Mouse (Mus musculus) neural tube, embryonic 15.5 days (tissue): ENCODE measurements around the gene Vapb. TPM values are rescaled to one million over a fixed set of nuclear protein-coding genes. Genes with fewer than 3 reads are reported as not detected.

ENCODE experiments used
- ATAC-seq: fragments of 200-750 bp; cut with Nextera tagmentation; 2 replicates; pipeline ENCODE4 v1.8.0; 2017; ENCODE audit warnings: mild to moderate bottlenecking, moderate TSS enrichment, moderate library complexity; ENCODE audit not compliant: low FRiP score
- H3K27ac ChIP-seq: fragments of 300-500 bp; sonication (generic); replicated peaks from 2 replicates; pipeline ENCODE4 v1.5.1; 2015; ENCODE audit warnings: mild to moderate bottlenecking, inconsistent platforms
- H3K27me3 ChIP-seq: fragments of 300-500 bp; sonication (generic); replicated peaks from 2 replicates; pipeline ENCODE4 v1.6.1; 2015; ENCODE audit warnings: inconsistent platforms
- H3K36me3 ChIP-seq: fragments of 300-500 bp; sonication (generic); 2 replicates; pipeline ENCODE4 v1.6.1; 2015; ENCODE audit warnings: inconsistent platforms
- H3K4me1 ChIP-seq: fragments of 300-500 bp; sonication (generic); 2 replicates; pipeline ENCODE4 v1.6.1; 2015; ENCODE audit warnings: inconsistent platforms
- H3K4me2 ChIP-seq: fragments of 300-500 bp; sonication (generic); 2 replicates; pipeline ENCODE4 v1.6.1; 2015; ENCODE audit warnings: inconsistent platforms, mild to moderate bottlenecking, moderate library complexity
- H3K4me3 ChIP-seq: fragments of 300-500 bp; sonication (generic); replicated peaks from 2 replicates; pipeline ENCODE4 v1.5.1; 2015; ENCODE audit warnings: mild to moderate bottlenecking, inconsistent platforms
- H3K9ac ChIP-seq: fragments of 300-500 bp; sonication (generic); replicated peaks from 2 replicates; pipeline ENCODE4 v1.6.1; 2015; ENCODE audit warnings: mild to moderate bottlenecking, inconsistent platforms
- H3K9me3 ChIP-seq: fragments of 300-500 bp; sonication (generic); replicated peaks from 2 replicates; pipeline ENCODE4 v1.6.1; 2016; ENCODE audit warnings: inconsistent platforms
- WGBS: fragments of 180-500 bp; shearing (Covaris S2); methylation state at CpG from one replicate; pipeline ENCODE4 v1.1.7; 2015; ENCODE audit warnings: mixed read lengths; 5-methylcytosine and 5-hydroxymethylcytosine counted together
- polyA plus RNA-seq: library from polyadenylated mRNA; unstranded; fragments of >200 nt; fragmentation: Nextera tagmentation; extraction: Ambion mirVana; gene quantifications from 2 replicates; pipeline ENCODE4 v1.2.1, GENCODE M21; 2015

Vapb gene
- polyA plus RNA-seq, 1 experiment from 2014 or later: 19.9 TPM

- Histone ChIP-seq H3K36me3 (no peaks in the 10 kb centered on the region), H3K9me3 (no peaks in the 10 kb centered on the region), H3K27ac (peak overlapping the region; percentile 45), H3K27me3 (no peaks in the 10 kb centered on the region), H3K4me3 (no peak overlapping the region), H3K4me2 (no peak overlapping the region), H3K4me1 (peaks cover 65% of the 10 kb centered on the region), H3K9ac (no peak overlapping the region)
- no peak for ATAC-seq
- WGBS: 53% methylated on average over 5 of the region's 5 CpGs
These were observed 33.3 kb downstream of the Vapb start for GRCm38 (mm10) chr2:173770620-173771019.

GRCm38 (mm10) chr2:173771706-173772105 lies 34.4 kb downstream of the Vapb start:
- Histone ChIP-seq H3K36me3 (no peaks in the 10 kb centered on the region), H3K4me2 (no peak overlapping the region), H3K4me3 (no peak overlapping the region), H3K4me1 (peaks cover 66% of the 10 kb centered on the region), H3K27ac (no peak overlapping the region), H3K27me3 (no peaks in the 10 kb centered on the region), H3K9ac (no peak overlapping the region), H3K9me3 (no peaks in the 10 kb centered on the region)
- WGBS: 28% methylated on average over 8 of the region's 8 CpGs
- no peak for ATAC-seq

- Histone ChIP-seq H3K27ac (peak overlapping the region; percentile 67), H3K4me3 (no peak overlapping the region), H3K36me3 (peaks cover 13% of the 10 kb centered on the region), H3K27me3 (no peaks in the 10 kb centered on the region), H3K4me1 (peaks cover 60% of the 10 kb centered on the region), H3K9me3 (no peaks in the 10 kb centered on the region), H3K9ac (no peak overlapping the region), H3K4me2 (no peak overlapping the region)
- WGBS: 37% methylated on average over 3 of the region's 3 CpGs
- ATAC-seq: peak; percentile 45; the same call in 1 of the 2 replicates
These were observed 38.2 kb downstream of the Vapb start for GRCm38 (mm10) chr2:173775556-173775955.

GRCm38 (mm10) chr2:173776108-173776507 lies 38.8 kb downstream of the Vapb start:
- Histone ChIP-seq H3K9ac (no peak overlapping the region), H3K4me1 (peaks cover 60% of the 10 kb centered on the region), H3K9me3 (no peaks in the 10 kb centered on the region), H3K27ac (peak overlapping the region; percentile 67), H3K36me3 (peaks cover 13% of the 10 kb centered on the region), H3K27me3 (no peaks in the 10 kb centered on the region), H3K4me3 (no peak overlapping the region), H3K4me2 (no peak overlapping the region)
- WGBS: 16% methylated on average over 9 of the region's 9 CpGs
- ATAC-seq: no peak

GRCm38 (mm10) chr2:173780931-173781330 lies 43.6 kb downstream of the Vapb start:
- Histone ChIP-seq H3K9me3 (0 out of 2 replicates have a peak, but pooled peaks cover 4% of the 10 kb centered on the region), H3K36me3 (peaks cover 20% of the 10 kb centered on the region), H3K4me1 (peaks cover 47% of the 10 kb centered on the region), H3K9ac (no peak overlapping the region), H3K27ac (peak overlapping the region; percentile 52), H3K4me2 (no peak overlapping the region), H3K4me3 (no peak overlapping the region), H3K27me3 (no peaks in the 10 kb centered on the region)
- peak; percentile 32 for ATAC-seq
- 57% methylated on average over 5 of the region's 5 CpGs for WGBS

- no peak overlapping the region for H3K4me3 ChIP-seq
- WGBS: 81% methylated on average over 3 of the region's 3 CpGs
These were observed 47.1 kb downstream of the Vapb start for GRCm38 (mm10) chr2:173784366-173784765.

GRCm38 (mm10) chr2:173784884-173785283 lies 47.6 kb downstream of the Vapb start:
- 79% methylated on average over 6 of the region's 6 CpGs for WGBS
- H3K9ac ChIP-seq: no peak overlapping the region
- H3K9me3 ChIP-seq: 0 out of 2 replicates have a peak, but pooled peaks cover 4% of the 10 kb centered on the region
- ATAC-seq: no peak
- peaks cover 7% of the 10 kb centered on the region; the same call in 1 of the 2 replicates for H3K36me3 ChIP-seq
- H3K4me3 ChIP-seq: no peak overlapping the region
- H3K27ac ChIP-seq: no peak overlapping the region
- H3K27me3 ChIP-seq: no peaks in the 10 kb centered on the region
- no peak overlapping the region for H3K4me2 ChIP-seq
- peaks cover 29% of the 10 kb centered on the region for H3K4me1 ChIP-seq

More at GRCm38 (mm10) chr2:173784366-173784765, 47.1 kb downstream of the Vapb start:
- Histone ChIP-seq H3K9me3 (0 out of 2 replicates have a peak, but pooled peaks cover 4% of the 10 kb centered on the region), H3K27ac (no peak overlapping the region), H3K27me3 (no peaks in the 10 kb centered on the region), H3K36me3 (peaks cover 7% of the 10 kb centered on the region; the same call in 1 of the 2 replicates), H3K4me1 (peaks cover 28% of the 10 kb centered on the region), H3K9ac (no peak overlapping the region), H3K4me2 (no peak overlapping the region)
- no peak for ATAC-seq

- no peaks in the 10 kb centered on the region for H3K36me3 ChIP-seq
- peak; percentile 58 for ATAC-seq
- H3K9ac ChIP-seq: no peak overlapping the region; the same call in 1 of the 2 replicates
- peaks cover 38% of the 10 kb centered on the region for H3K4me1 ChIP-seq
- no peaks in the 10 kb centered on the region for H3K27me3 ChIP-seq
- 6% methylated on average over 23 of the region's 23 CpGs for WGBS
- H3K4me2 ChIP-seq: peak overlapping the region; percentile 35
- peak overlapping the region; percentile 78 for H3K27ac ChIP-seq
- no peaks in the 10 kb centered on the region for H3K9me3 ChIP-seq
- H3K4me3 ChIP-seq: no peak overlapping the region
These were observed 52.9 kb downstream of the Vapb start for GRCm38 (mm10) chr2:173789945-173790804.

- WGBS: 46% methylated on average over 20 of the region's 20 CpGs
- ATAC-seq: peak; percentile 12; the same call in 1 of the 2 replicates
- Histone ChIP-seq H3K4me1 (peaks cover 52% of the 10 kb centered on the region), H3K27me3 (no peaks in the 10 kb centered on the region), H3K27ac (no peak overlapping the region), H3K9ac (no peak overlapping the region), H3K4me2 (no peak overlapping the region), H3K4me3 (no peak overlapping the region), H3K36me3 (no peaks in the 10 kb centered on the region), H3K9me3 (no peaks in the 10 kb centered on the region)
These were observed 54.8 kb downstream of the Vapb start for GRCm38 (mm10) chr2:173791904-173792757.

- Histone ChIP-seq H3K9ac (no peak overlapping the region), H3K4me3 (no peak overlapping the region), H3K4me2 (no peak overlapping the region), H3K4me1 (peaks cover 52% of the 10 kb centered on the region), H3K27ac (no peak overlapping the region), H3K36me3 (no peaks in the 10 kb centered on the region), H3K27me3 (no peaks in the 10 kb centered on the region), H3K9me3 (no peaks in the 10 kb centered on the region)
- WGBS: 92% methylated on average over 12 of the region's 12 CpGs
- ATAC-seq: no peak
These were observed 56.7 kb downstream of the Vapb start for GRCm38 (mm10) chr2:173794018-173794417.
